Mouse (Mus musculus): ENCODE measurements at regions not wholly inside any gene's neighbourhood (a gene's known extent, or its start where the extent isn't known, plus 50 kb on each side); places are given as distances from the start of the nearest gene placed in this dataset.

DNA sequence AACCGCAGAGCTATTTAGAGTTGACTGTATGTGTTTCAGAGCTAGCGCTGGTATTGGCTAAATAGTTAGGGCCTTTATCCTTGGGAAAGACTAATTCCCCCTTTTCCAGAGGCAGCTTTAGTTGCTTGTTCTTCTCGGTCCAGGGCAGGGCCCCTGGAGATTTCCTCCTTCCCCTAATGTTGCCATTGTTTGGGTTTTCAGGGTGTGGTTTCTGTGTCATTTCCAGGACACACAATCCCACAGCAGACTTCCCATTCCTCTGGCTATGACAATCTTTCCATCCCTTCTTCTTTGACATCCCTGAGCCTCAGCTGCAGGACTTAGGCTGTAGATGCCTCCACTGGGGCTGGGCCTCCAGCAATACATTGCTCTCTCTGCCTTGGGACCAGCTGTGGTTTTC is 87.2 kb upstream of the Arhgap24 start:
- H3K36me3 ChIP-seq (ENCODE audit: control insufficient read depth, insufficient read depth, low read length), result no peaks in the 10 kb centered on the region
- H3K4me2 ChIP-seq (ENCODE audit: low read depth, low read length), result no peak overlapping the region
- no peaks in the 10 kb centered on the region for H3K9me3 ChIP-seq (ENCODE audit: control insufficient read depth, low read length)
- no peaks in the 10 kb centered on the region for H3K4me1 ChIP-seq (ENCODE audit: control insufficient read depth, insufficient read depth, low read length)
- no peak for ATAC-seq (ENCODE audit: low read depth)
- no peaks in the 10 kb centered on the region for H3K27me3 ChIP-seq (ENCODE audit: control insufficient read depth, insufficient read depth, low read length)
- no peak overlapping the region for H3K27ac ChIP-seq (ENCODE audit: low read depth, low read length)
- WGBS, result 84% methylated on average over 3 of the region's 3 CpGs
- H3K9ac ChIP-seq (replicated peaks; ENCODE audit: low read depth, low read length), result no peak overlapping the region
- H3K4me3 ChIP-seq (ENCODE audit: low read depth, low read length), result no peak overlapping the region

- H3K36me3 ChIP-seq (ENCODE audit: control insufficient read depth, insufficient read depth, low read length), result no peaks in the 10 kb centered on the region
- no peaks in the 10 kb centered on the region for H3K27me3 ChIP-seq (ENCODE audit: control insufficient read depth, insufficient read depth, low read length)
- no peak overlapping the region for H3K4me2 ChIP-seq (ENCODE audit: low read depth, low read length)
- H3K4me3 ChIP-seq (ENCODE audit: low read depth, low read length), result no peak overlapping the region
- H3K9ac ChIP-seq (replicated peaks; ENCODE audit: low read depth, low read length), result no peak overlapping the region
- H3K27ac ChIP-seq (ENCODE audit: low read depth, low read length), result no peak overlapping the region
- WGBS, result 68% methylated on average over 11 of the region's 11 CpGs
- H3K9me3 ChIP-seq (ENCODE audit: control insufficient read depth, low read length), result no peaks in the 10 kb centered on the region
- ATAC-seq (ENCODE audit: low read depth), result no peak
- no peaks in the 10 kb centered on the region for H3K4me1 ChIP-seq (ENCODE audit: control insufficient read depth, insufficient read depth, low read length)
These were observed 85.5 kb upstream of the Arhgap24 start for GRCm38 (mm10) chr5:102395608-102396146.

GRCm38 (mm10) chr5:102399006-102399405 is 82.2 kb upstream of the Arhgap24 start:
- H3K4me1 ChIP-seq (ENCODE audit: control insufficient read depth, insufficient read depth, low read length), result no peaks in the 10 kb centered on the region
- 89% methylated on average over 4 of the region's 4 CpGs for WGBS
- H3K27ac ChIP-seq (ENCODE audit: low read depth, low read length), result no peak overlapping the region
- no peak overlapping the region for H3K9ac ChIP-seq (replicated peaks; ENCODE audit: low read depth, low read length)
- H3K9me3 ChIP-seq (ENCODE audit: control insufficient read depth, low read length), result no peaks in the 10 kb centered on the region
- no peak overlapping the region for H3K4me2 ChIP-seq (ENCODE audit: low read depth, low read length)
- no peaks in the 10 kb centered on the region for H3K27me3 ChIP-seq (ENCODE audit: control insufficient read depth, insufficient read depth, low read length)
- H3K4me3 ChIP-seq (ENCODE audit: low read depth, low read length), result no peak overlapping the region
- no peaks in the 10 kb centered on the region for H3K36me3 ChIP-seq (ENCODE audit: control insufficient read depth, insufficient read depth, low read length)
- no peak for ATAC-seq (ENCODE audit: low read depth)

- no peaks in the 10 kb centered on the region for H3K4me1 ChIP-seq (ENCODE audit: control insufficient read depth, insufficient read depth, low read length)
- H3K27ac ChIP-seq (ENCODE audit: low read depth, low read length), result no peak overlapping the region
- no peak overlapping the region for H3K4me2 ChIP-seq (ENCODE audit: low read depth, low read length)
- H3K4me3 ChIP-seq (ENCODE audit: low read depth, low read length), result no peak overlapping the region
- H3K27me3 ChIP-seq (ENCODE audit: control insufficient read depth, insufficient read depth, low read length), result no peaks in the 10 kb centered on the region
- 75% methylated on average over 5 of the region's 5 CpGs for WGBS
- no peak overlapping the region for H3K9ac ChIP-seq (replicated peaks; ENCODE audit: low read depth, low read length)
- no peaks in the 10 kb centered on the region for H3K36me3 ChIP-seq (ENCODE audit: control insufficient read depth, insufficient read depth, low read length)
- ATAC-seq (ENCODE audit: low read depth), result no peak
- no peaks in the 10 kb centered on the region for H3K9me3 ChIP-seq (ENCODE audit: control insufficient read depth, low read length)
These were observed 63.5 kb upstream of the Arhgap24 start for GRCm38 (mm10) chr5:102417642-102418041.

DNA sequence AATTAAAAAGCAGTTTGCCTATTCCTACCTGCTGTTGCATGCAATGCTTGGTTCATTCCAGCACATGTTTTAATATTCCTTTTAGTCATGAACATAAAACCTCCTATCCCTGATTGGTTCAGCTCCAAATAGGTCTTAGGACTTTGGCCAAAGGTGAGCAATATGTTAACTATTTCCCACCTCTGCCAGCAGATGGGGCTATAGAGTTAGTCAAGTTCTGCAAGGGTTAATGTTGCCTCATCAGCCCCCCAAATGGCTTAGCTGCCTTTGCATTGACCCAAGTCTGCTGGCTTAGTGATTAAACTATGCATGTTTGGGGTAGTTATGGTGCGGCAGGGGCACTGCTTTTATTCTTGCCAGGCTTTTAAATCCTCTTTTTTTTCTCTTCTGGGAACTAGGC is 62.1 kb upstream of the Arhgap24 start:
- no peak for ATAC-seq (ENCODE audit: low read depth)
- Histone ChIP-seq H3K36me3 (ENCODE audit: control insufficient read depth, insufficient read depth, low read length) (no peaks in the 10 kb centered on the region), H3K4me3 (ENCODE audit: low read depth, low read length) (no peak overlapping the region), H3K4me1 (ENCODE audit: control insufficient read depth, insufficient read depth, low read length) (no peaks in the 10 kb centered on the region), H3K9ac (replicated peaks; ENCODE audit: low read depth, low read length) (no peak overlapping the region), H3K27me3 (ENCODE audit: control insufficient read depth, insufficient read depth, low read length) (no peaks in the 10 kb centered on the region), H3K4me2 (ENCODE audit: low read depth, low read length) (no peak overlapping the region), H3K27ac (ENCODE audit: low read depth, low read length) (no peak overlapping the region), H3K9me3 (ENCODE audit: control insufficient read depth, low read length) (no peaks in the 10 kb centered on the region)
- 32% methylated on average over 1 of the region's 1 CpGs for whole genome bisulfite sequencing

DNA sequence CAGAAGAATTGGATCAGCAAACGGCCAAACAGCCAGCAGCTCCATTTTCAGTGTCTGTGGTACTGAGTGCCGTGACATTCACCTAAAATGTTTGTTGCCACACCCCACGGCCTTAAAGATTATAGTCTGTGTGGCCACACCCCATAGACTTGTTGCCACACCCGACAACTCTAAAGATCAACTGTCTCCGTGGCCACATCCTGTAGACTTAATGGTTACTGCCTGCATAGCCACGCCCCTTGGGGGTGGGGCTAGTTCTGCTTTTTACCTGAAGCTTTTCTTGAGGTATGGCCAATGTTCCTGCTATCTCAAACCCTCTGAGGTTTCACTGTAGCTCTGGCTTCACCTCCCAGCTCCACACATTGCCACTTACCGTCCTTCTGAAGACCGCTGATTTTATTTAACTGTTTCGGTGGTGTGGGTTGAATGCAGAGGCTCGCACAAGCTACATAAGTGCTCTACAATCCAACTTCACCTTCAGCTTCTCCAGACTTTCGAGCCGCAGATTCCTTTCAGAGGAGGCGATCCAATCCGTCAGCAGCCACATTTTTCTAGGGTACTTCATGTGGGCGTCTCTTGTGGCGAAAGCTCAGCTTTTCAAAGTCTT is 56.5 kb upstream of the Arhgap24 start:
- Histone ChIP-seq H3K4me2 (ENCODE audit: low read depth, low read length) (no peak overlapping the region), H3K27me3 (ENCODE audit: control insufficient read depth, insufficient read depth, low read length) (no peaks in the 10 kb centered on the region), H3K9ac (replicated peaks; ENCODE audit: low read depth, low read length) (no peak overlapping the region), H3K27ac (ENCODE audit: low read depth, low read length) (no peak overlapping the region), H3K9me3 (ENCODE audit: control insufficient read depth, low read length) (no peaks in the 10 kb centered on the region), H3K36me3 (ENCODE audit: control insufficient read depth, insufficient read depth, low read length) (no peaks in the 10 kb centered on the region), H3K4me1 (ENCODE audit: control insufficient read depth, insufficient read depth, low read length) (no peaks in the 10 kb centered on the region), H3K4me3 (ENCODE audit: low read depth, low read length) (no peak overlapping the region)
- WGBS, result 87% methylated on average over 16 of the region's 16 CpGs
- ATAC-seq (ENCODE audit: low read depth), result no peak

DNA sequence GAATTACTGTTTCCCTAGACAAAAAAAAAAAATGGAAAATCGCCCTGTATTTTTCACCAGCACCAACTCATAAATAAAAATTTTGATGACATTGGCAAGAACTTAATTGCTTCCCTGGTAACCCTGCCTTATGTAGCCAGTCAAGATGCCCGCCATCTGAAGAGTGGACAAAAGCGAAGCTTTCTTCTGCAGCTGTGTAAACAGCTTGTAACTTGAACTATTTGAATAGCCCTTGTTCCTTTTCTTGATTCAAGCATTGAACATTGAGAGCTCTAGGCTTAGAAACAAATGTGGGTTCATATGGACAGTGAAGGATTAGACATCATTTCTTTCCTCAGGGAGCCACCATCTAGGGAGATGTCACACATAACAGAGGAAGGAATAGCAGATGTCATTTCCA is 52.9 kb upstream of the Arhgap24 start:
- H3K9ac ChIP-seq (replicated peaks; ENCODE audit: low read depth, low read length), result no peak overlapping the region
- no peak overlapping the region for H3K27ac ChIP-seq (ENCODE audit: low read depth, low read length)
- no peak overlapping the region for H3K4me2 ChIP-seq (ENCODE audit: low read depth, low read length)
- H3K4me1 ChIP-seq (ENCODE audit: control insufficient read depth, insufficient read depth, low read length), result no peaks in the 10 kb centered on the region
- no peak for ATAC-seq (ENCODE audit: low read depth)
- H3K36me3 ChIP-seq (ENCODE audit: control insufficient read depth, insufficient read depth, low read length), result no peaks in the 10 kb centered on the region
- H3K4me3 ChIP-seq (ENCODE audit: low read depth, low read length), result no peak overlapping the region
- 69% methylated on average over 3 of the region's 3 CpGs for WGBS
- H3K9me3 ChIP-seq (ENCODE audit: control insufficient read depth, low read length), result no peaks in the 10 kb centered on the region
- H3K27me3 ChIP-seq (ENCODE audit: control insufficient read depth, insufficient read depth, low read length), result no peaks in the 10 kb centered on the region

All from neural tube, embryonic 14.5 days (tissue).